Mouse (Mus musculus) midbrain, postnatal 0 days (tissue): ENCODE measurements at regions not wholly inside any gene's neighbourhood (a gene's known extent, or its start where the extent isn't known, plus 50 kb on each side); places are given as distances from the start of the nearest gene placed in this dataset.

Experiments
- ATAC-seq: fragments of 200-750 bp; cut with Nextera tagmentation; 2 replicates; pipeline ENCODE4 v1.8.0; 2017; ENCODE audit warnings: moderate number of reproducible peaks, mild to moderate bottlenecking, moderate TSS enrichment, moderate library complexity; ENCODE audit not compliant: low FRiP score
- DNase-seq: peaks from one replicate; pipeline ENCODE4 v3.0.0-alpha.2; 2015; ENCODE audit warnings: low spot score
- H3K27ac ChIP-seq: fragments of 300-500 bp; sonication (generic); 2 replicates; pipeline ENCODE4 v1.5.1; 2014; ENCODE audit warnings: low read depth, mild to moderate bottlenecking, low read length, mixed read lengths
- H3K27me3 ChIP-seq: fragments of 300-500 bp; sonication (generic); 2 replicates; pipeline ENCODE4 v1.6.1; 2014; ENCODE audit warnings: low read length, control low read depth, mixed read lengths; ENCODE audit not compliant: insufficient read depth
- H3K36me3 ChIP-seq: fragments of 300-500 bp; sonication (generic); 2 replicates; pipeline ENCODE4 v1.6.1; 2014; ENCODE audit warnings: low read length, control low read depth, mixed read lengths; ENCODE audit not compliant: insufficient read depth
- H3K4me1 ChIP-seq: fragments of 300-500 bp; sonication (generic); 2 replicates; pipeline ENCODE4 v1.6.1; 2014; ENCODE audit warnings: mild to moderate bottlenecking, control low read depth, antibody characterized with exemption, low read length, mixed read lengths; ENCODE audit not compliant: insufficient read depth
- H3K4me2 ChIP-seq: fragments of 300-500 bp; sonication (generic); 2 replicates; pipeline ENCODE4 v1.6.1; 2014; ENCODE audit warnings: low read depth, mild to moderate bottlenecking, low read length, mixed read lengths; ENCODE audit not compliant: poor library complexity, severe bottlenecking
- H3K4me3 ChIP-seq: fragments of 300-500 bp; sonication (generic); 2 replicates; pipeline ENCODE4 v1.5.1; 2014; ENCODE audit warnings: low read depth, mild to moderate bottlenecking, low read length, moderate library complexity
- H3K9ac ChIP-seq: fragments of 300-500 bp; sonication (generic); replicated peaks from 2 replicates; pipeline ENCODE4 v1.6.1; 2014; ENCODE audit warnings: mild to moderate bottlenecking, low read length, moderate library complexity, mixed read lengths; ENCODE audit not compliant: poor library complexity, severe bottlenecking
- H3K9me3 ChIP-seq: fragments of 300-500 bp; sonication (generic); 2 replicates; pipeline ENCODE4 v1.6.1; 2016; ENCODE audit warnings: low read length, control low read depth
- CTCF ChIP-seq: IDR thresholded peaks from 2 replicates; pipeline ENCODE4 v1.5.1; 2016; ENCODE audit warnings: antibody characterized with exemption, mild to moderate bottlenecking
- WGBS: fragments of 180-500 bp; shearing (Covaris S2); extraction: QIAGEN DNeasy Blood & Tissue Kit; methylation state at CpG from one replicate; pipeline ENCODE4 v1.1.7; 2014; 5-methylcytosine and 5-hydroxymethylcytosine counted together

DNA sequence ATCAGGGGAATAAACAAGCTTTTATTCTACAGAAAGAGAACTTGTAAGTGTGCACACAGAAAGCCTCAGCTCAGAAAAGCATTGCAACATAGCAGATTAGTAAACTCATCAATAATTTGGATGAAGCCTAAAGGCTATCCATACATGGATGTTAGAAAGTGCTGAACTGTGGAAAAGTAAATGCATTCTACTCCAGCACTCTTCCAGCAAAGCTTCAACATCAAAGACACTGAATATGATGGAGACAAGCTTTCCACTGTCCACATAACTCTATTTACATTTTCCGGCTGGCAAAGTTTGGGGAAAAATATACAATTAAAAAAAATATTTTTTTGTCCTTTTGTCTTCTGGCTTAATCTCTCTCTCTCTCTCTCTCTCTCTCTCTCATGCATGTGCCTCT lies 69.7 kb downstream of the Slitrk6 start:
- 71% methylated on average over 1 of the region's 1 CpGs for WGBS
- Histone ChIP-seq H3K4me1 (no peaks in the 10 kb centered on the region), H3K4me3 (no peak overlapping the region), H3K27me3 (no peaks in the 10 kb centered on the region), H3K4me2 (no peak overlapping the region), H3K9me3 (no peaks in the 10 kb centered on the region), H3K9ac (no peak overlapping the region), H3K27ac (no peak overlapping the region), H3K36me3 (no peaks in the 10 kb centered on the region)
- ATAC-seq (no peak), DNase-seq (no peak)
- TF ChIP-seq CTCF: no peak

DNA sequence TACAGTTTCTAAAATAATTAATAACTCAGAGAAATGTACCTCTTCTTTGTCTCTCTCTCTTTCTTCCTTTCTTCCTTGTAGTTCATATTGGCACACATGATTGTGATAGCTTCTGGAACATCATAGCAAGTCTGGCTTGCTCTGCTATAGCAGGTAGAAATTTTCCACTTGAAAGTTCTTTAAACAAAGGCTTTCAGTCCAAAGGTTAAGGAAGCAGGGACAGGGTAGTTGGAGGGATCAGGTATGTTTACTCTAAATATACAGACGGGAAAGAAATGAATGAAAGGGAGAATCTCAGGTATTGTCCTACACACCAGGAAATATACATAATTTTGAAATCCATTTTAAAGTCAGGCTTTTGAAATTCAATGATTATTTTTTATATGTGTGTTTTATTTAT lies 75.2 kb downstream of the Slitrk6 start:
- Histone ChIP-seq H3K4me2 (no peak overlapping the region), H3K27me3 (no peaks in the 10 kb centered on the region), H3K9ac (no peak overlapping the region), H3K4me1 (no peaks in the 10 kb centered on the region), H3K36me3 (no peaks in the 10 kb centered on the region), H3K9me3 (no peaks in the 10 kb centered on the region), H3K27ac (no peak overlapping the region), H3K4me3 (no peak overlapping the region)
- 87% methylated on average over 1 of the region's 1 CpGs for WGBS
- DNase-seq: no peak
- no peak for TF ChIP-seq CTCF
- ATAC-seq: no peak

- Histone ChIP-seq H3K36me3 (no peaks in the 10 kb centered on the region), H3K9ac (no peak overlapping the region), H3K4me3 (no peak overlapping the region), H3K4me2 (no peak overlapping the region), H3K9me3 (no peaks in the 10 kb centered on the region), H3K4me1 (no peaks in the 10 kb centered on the region), H3K27ac (no peak overlapping the region), H3K27me3 (no peaks in the 10 kb centered on the region)
- ATAC-seq (no peak), DNase-seq (no peak)
- TF ChIP-seq CTCF: no peak
- WGBS: 80% methylated on average over 1 of the region's 1 CpGs
These were observed 89.2 kb downstream of the Slitrk6 start for GRCm38 (mm10) chr14:110665712-110666111.

DNA sequence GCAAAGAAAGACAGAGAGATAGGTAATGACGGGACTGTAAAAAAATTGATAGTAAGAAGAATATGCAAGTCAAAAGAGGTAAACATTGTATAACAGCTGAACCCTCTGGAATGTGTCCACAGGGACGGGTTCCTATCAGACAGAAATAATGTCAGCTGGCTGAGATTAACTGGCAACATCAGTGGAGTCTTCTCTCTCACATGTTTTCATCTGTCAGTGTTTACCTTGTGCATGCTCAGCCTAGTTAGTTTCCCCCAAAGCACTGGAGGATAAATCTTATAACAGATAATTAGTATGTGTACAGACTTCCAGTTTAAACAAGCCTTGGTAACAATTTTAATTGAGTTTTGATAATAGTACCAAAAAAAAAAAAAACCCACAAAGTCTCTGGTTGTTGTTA lies 91.7 kb downstream of the Slitrk6 start:
- H3K4me3 ChIP-seq: no peak overlapping the region
- DNase-seq: no peak
- H3K27me3 ChIP-seq: no peaks in the 10 kb centered on the region
- no peak overlapping the region for H3K9ac ChIP-seq
- 85% methylated on average over 2 of the region's 2 CpGs for WGBS
- H3K36me3 ChIP-seq: no peaks in the 10 kb centered on the region
- no peak for ATAC-seq
- no peak for TF ChIP-seq CTCF
- no peak overlapping the region for H3K4me2 ChIP-seq
- H3K4me1 ChIP-seq: no peaks in the 10 kb centered on the region
- no peaks in the 10 kb centered on the region for H3K9me3 ChIP-seq
- no peak overlapping the region for H3K27ac ChIP-seq

- peak; percentile 36 for DNase-seq
- 62% methylated on average over 3 of the region's 3 CpGs for WGBS
These were observed 120.8 kb downstream of the Slitrk6 start for GRCm38 (mm10) chr14:110634147-110634546.

DNA sequence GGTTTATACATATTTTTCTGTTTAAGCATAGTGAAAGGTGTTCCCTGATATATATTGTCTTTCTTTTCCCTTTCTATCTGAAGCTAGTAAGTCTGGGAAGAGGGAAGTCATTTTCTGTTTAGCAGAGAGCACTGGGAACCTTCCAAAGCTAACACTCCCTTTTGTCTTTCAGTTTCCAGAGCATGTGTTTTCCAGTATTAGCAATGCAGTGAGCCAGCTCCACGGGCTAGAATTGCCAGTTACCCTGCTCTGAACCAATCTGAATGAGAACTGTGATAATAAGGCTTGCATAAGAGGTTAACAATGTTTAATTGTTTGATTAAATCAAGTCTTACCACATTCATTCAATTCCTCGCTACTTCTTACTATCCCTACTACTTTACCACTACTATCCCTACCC lies 131.2 kb downstream of the Slitrk6 start:
- H3K4me2 ChIP-seq: no peak overlapping the region
- TF ChIP-seq CTCF: no peak
- H3K27me3 ChIP-seq: no peaks in the 10 kb centered on the region
- no peaks in the 10 kb centered on the region for H3K4me1 ChIP-seq
- ATAC-seq: no peak
- no peak overlapping the region for H3K27ac ChIP-seq
- H3K36me3 ChIP-seq: no peaks in the 10 kb centered on the region
- H3K9ac ChIP-seq: no peak overlapping the region
- 56% methylated on average over 2 of the region's 2 CpGs for WGBS
- no peak overlapping the region for H3K4me3 ChIP-seq
- H3K9me3 ChIP-seq: no peaks in the 10 kb centered on the region
- DNase-seq: no peak

More at GRCm38 (mm10) chr14:110634147-110634546, 120.8 kb downstream of the Slitrk6 start:
- no peak for TF ChIP-seq CTCF
- H3K27me3 ChIP-seq: no peaks in the 10 kb centered on the region
- H3K9ac ChIP-seq: no peak overlapping the region
- H3K36me3 ChIP-seq: no peaks in the 10 kb centered on the region
- H3K4me2 ChIP-seq: no peak overlapping the region
- peak overlapping the region; percentile 27; the same call in 1 of the 2 replicates for H3K27ac ChIP-seq
- ATAC-seq: peak; percentile 79; the same call in 1 of the 2 replicates
- H3K4me3 ChIP-seq: no peak overlapping the region
- H3K9me3 ChIP-seq: no peaks in the 10 kb centered on the region
- no peaks in the 10 kb centered on the region for H3K4me1 ChIP-seq
